Mouse (Mus musculus): ENCODE data around the gene Ehbp1l1. TPM values are rescaled to one million over a fixed set of nuclear protein-coding genes. Genes with fewer than 3 reads are reported as not detected.

Gene Ehbp1l1
- polyA plus RNA-seq, 1 experiment from 2014 or later = 9.7 TPM

DNA sequence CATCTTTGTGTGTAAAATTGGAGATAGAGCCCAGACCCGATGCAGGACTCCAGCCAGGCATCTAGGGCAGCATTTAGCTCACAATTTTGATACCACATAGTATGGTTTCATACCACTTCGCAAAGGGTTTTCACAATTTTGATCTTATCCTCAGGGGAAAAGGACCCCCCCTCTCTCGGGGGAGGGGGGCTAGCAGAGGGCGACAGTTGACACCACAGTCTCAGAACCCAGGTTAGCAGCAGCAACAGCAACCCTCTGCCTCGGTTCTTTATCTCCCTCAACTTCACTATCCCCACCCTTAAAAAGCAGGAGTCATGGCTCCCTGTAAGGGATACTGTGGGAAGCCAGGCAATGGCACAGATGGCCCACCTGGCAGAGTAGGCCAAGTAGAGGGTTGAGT is 12.9 kb downstream of the Ehbp1l1 start:
- DNase-seq (ENCODE audit: low spot score) = no peak
- Histone ChIP-seq H3K36me3 (peaks cover 74% of the 10 kb centered on the region), H3K4me3 (no peak overlapping the region), H3K4me1 (replicated peaks) (peaks cover 43% of the 10 kb centered on the region), H3K9me3 (no peaks in the 10 kb centered on the region), H3K27ac (no peak overlapping the region), H3K27me3 (ENCODE audit: insufficient read depth, poor library complexity, severe bottlenecking) (peaks cover 16% of the 10 kb centered on the region; the same call in 1 of the 2 replicates)
- 75% methylated on average over 5 of the region's 5 CpGs for WGBS

DNA sequence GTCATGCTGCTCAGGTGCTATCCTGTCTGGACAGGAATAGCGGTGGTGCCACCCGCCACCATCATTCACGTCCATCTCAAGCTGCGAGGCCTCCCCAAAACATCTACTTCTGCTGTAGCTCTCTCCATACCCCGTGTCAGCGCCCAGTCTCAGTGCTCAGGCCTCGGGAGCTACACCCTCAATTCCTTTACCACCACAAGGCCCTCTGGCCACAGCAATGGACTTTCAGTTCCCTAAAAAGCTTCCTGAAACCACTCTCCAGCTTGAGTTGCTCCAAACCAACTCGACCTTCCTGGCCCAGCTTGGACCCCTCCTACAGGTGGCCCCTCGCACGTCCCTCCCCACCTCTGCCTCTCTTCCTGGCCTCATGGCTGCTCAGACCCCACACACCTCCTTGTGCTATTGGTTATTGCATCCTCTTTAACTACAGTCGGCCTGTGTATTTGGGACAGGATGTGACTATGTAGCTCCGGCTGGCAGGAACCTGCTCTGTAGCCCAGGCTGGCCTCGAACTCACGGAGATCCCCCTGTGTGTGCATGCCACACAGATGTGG is 14.1 kb downstream of the Ehbp1l1 start:
- H3K4me1 ChIP-seq (replicated peaks) = peaks cover 36% of the 10 kb centered on the region
- peaks cover 74% of the 10 kb centered on the region for H3K36me3 ChIP-seq
- H3K27ac ChIP-seq = no peak overlapping the region
- no peak for DNase-seq (ENCODE audit: low spot score)
- WGBS = 92% methylated on average over 14 of the region's 14 CpGs
- H3K27me3 ChIP-seq (ENCODE audit: insufficient read depth, poor library complexity, severe bottlenecking) = peaks cover 14% of the 10 kb centered on the region; the same call in 1 of the 2 replicates
- no peak overlapping the region for H3K4me3 ChIP-seq
- no peaks in the 10 kb centered on the region for H3K9me3 ChIP-seq

- peaks cover 78% of the 10 kb centered on the region for H3K36me3 ChIP-seq
- peak; percentile 64 for DNase-seq (ENCODE audit: low spot score)
- no peak overlapping the region for H3K4me3 ChIP-seq
- H3K9me3 ChIP-seq = no peaks in the 10 kb centered on the region
- H3K27me3 ChIP-seq (ENCODE audit: insufficient read depth, poor library complexity, severe bottlenecking) = peaks cover 9% of the 10 kb centered on the region; the same call in 1 of the 2 replicates
- peaks cover 29% of the 10 kb centered on the region for H3K4me1 ChIP-seq (replicated peaks)
- 4% methylated on average over 3 of the region's 3 CpGs for WGBS
- no peak overlapping the region for H3K27ac ChIP-seq
Measured at GRCm38 (mm10) chr19:5711218-5711617, 14.9 kb downstream of the Ehbp1l1 start.

- Histone ChIP-seq H3K27me3 (ENCODE audit: insufficient read depth, poor library complexity, severe bottlenecking) (peaks cover 4% of the 10 kb centered on the region; the same call in 1 of the 2 replicates), H3K4me3 (no peak overlapping the region), H3K36me3 (peaks cover 79% of the 10 kb centered on the region), H3K4me1 (replicated peaks) (peaks cover 22% of the 10 kb centered on the region), H3K9me3 (no peaks in the 10 kb centered on the region), H3K27ac (no peak overlapping the region)
- WGBS = 75% methylated on average over 8 of the region's 8 CpGs
- no peak for DNase-seq (ENCODE audit: low spot score)
Measured at GRCm38 (mm10) chr19:5710581-5710980, 15.5 kb downstream of the Ehbp1l1 start.

- no peaks in the 10 kb centered on the region for H3K9me3 ChIP-seq
- H3K27ac ChIP-seq = no peak overlapping the region
- H3K4me1 ChIP-seq (replicated peaks) = peaks cover 19% of the 10 kb centered on the region
- DNase-seq (ENCODE audit: low spot score) = no peak
- 92% methylated on average over 6 of the region's 6 CpGs for WGBS
- H3K27me3 ChIP-seq (ENCODE audit: insufficient read depth, poor library complexity, severe bottlenecking) = no peaks in the 10 kb centered on the region
- peaks cover 74% of the 10 kb centered on the region for H3K36me3 ChIP-seq
- H3K4me3 ChIP-seq = no peak overlapping the region
Measured at GRCm38 (mm10) chr19:5710068-5710467, 16.0 kb downstream of the Ehbp1l1 start.

DNA sequence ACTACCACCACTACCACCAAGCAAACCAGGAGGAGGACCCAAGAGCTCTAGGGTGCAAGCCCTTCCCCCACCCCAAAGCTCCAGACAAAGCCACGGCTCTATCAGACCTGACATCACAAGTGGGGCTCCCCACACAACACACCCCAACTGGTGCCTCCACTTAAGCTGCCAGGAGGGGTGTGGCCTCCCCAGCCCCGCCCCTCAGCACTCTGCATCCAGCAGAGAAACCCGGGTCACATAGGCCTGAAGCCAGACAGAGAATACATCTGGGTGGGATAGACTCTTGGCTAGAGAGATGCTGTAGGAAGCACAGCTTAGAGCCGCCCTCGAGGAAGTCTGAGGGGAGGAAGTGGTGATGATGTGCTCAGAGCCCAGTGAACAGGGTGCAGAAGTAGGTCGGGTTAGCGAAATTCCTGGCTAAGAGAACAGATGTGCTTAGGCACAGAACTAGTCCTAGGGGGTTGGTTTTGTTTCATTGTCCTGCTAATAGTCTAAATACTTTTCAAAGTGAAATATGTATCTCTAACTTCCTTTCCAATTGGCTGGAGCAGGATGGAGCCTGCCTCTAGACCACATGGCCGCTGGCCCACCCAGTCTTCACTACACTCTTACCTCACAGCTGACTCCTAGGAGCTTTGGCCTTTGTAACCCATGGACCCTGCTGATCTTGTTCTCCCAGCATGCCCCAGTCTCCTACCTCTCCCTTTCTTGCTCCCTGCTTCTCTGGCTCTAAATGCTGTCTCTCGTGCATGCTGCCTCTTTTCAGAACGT is 21.1 kb downstream of the Ehbp1l1 start:
- peaks cover 10% of the 10 kb centered on the region for H3K4me1 ChIP-seq (replicated peaks)
- DNase-seq (ENCODE audit: low spot score) = no peak
- WGBS = 48% methylated on average over 10 of the region's 10 CpGs
- no peaks in the 10 kb centered on the region for H3K27me3 ChIP-seq (ENCODE audit: insufficient read depth, poor library complexity, severe bottlenecking)
- H3K9me3 ChIP-seq = no peaks in the 10 kb centered on the region
- peak overlapping the region; percentile 3; the same call in 1 of the 2 replicates for H3K4me3 ChIP-seq
- H3K36me3 ChIP-seq = peaks cover 82% of the 10 kb centered on the region
- H3K27ac ChIP-seq = peak overlapping the region; percentile 35; the same call in 1 of the 2 replicates

- H3K4me1 ChIP-seq (replicated peaks) = peaks cover 10% of the 10 kb centered on the region
- peak within 1 kb of the TSS; percentile 3; the same call in 1 of the 2 replicates for H3K4me3 ChIP-seq
- DNase-seq (ENCODE audit: low spot score) = no peak
- no peaks in the 10 kb centered on the region for H3K9me3 ChIP-seq
- H3K36me3 ChIP-seq = peaks cover 84% of the 10 kb centered on the region
- H3K27me3 ChIP-seq (ENCODE audit: insufficient read depth, poor library complexity, severe bottlenecking) = no peaks in the 10 kb centered on the region
- peak within 1 kb of the TSS; percentile 35; the same call in 1 of the 2 replicates for H3K27ac ChIP-seq
- WGBS = 78% methylated on average over 17 of the region's 17 CpGs
Measured at GRCm38 (mm10) chr19:5704163-5704800, 21.8 kb downstream of the Ehbp1l1 start, which contains the start of gene Kcnk7. Kcnk7 (plus strand) TSS chr19:5704367.

GRCm38 (mm10) chr19:5695849-5696462 is 30.2 kb downstream of the Ehbp1l1 start:
- Histone ChIP-seq H3K9me3 (no peaks in the 10 kb centered on the region), H3K4me3 (peak overlapping the region; percentile 48), H3K36me3 (peaks cover 100% of the 10 kb centered on the region), H3K4me1 (replicated peaks) (peaks cover 46% of the 10 kb centered on the region), H3K27me3 (ENCODE audit: insufficient read depth, poor library complexity, severe bottlenecking) (peaks cover 19% of the 10 kb centered on the region), H3K27ac (0 out of 2 replicates have a peak overlapping the region, but pooled peaks have one; percentile 12)
- 9% methylated on average over 41 of the region's 41 CpGs for WGBS
- DNase-seq (ENCODE audit: low spot score) = peak; percentile 65

GRCm38 (mm10) chr19:5693801-5694200 is 32.3 kb downstream of the Ehbp1l1 start:
- WGBS = 96% methylated on average over 6 of the region's 6 CpGs
- DNase-seq (ENCODE audit: low spot score) = no peak
- H3K27ac ChIP-seq = no peak overlapping the region
- no peak overlapping the region for H3K4me3 ChIP-seq
- peaks cover 86% of the 10 kb centered on the region for H3K36me3 ChIP-seq
- no peaks in the 10 kb centered on the region for H3K9me3 ChIP-seq
- H3K27me3 ChIP-seq (ENCODE audit: insufficient read depth, poor library complexity, severe bottlenecking) = peaks cover 19% of the 10 kb centered on the region
- peaks cover 62% of the 10 kb centered on the region for H3K4me1 ChIP-seq (replicated peaks)

DNA sequence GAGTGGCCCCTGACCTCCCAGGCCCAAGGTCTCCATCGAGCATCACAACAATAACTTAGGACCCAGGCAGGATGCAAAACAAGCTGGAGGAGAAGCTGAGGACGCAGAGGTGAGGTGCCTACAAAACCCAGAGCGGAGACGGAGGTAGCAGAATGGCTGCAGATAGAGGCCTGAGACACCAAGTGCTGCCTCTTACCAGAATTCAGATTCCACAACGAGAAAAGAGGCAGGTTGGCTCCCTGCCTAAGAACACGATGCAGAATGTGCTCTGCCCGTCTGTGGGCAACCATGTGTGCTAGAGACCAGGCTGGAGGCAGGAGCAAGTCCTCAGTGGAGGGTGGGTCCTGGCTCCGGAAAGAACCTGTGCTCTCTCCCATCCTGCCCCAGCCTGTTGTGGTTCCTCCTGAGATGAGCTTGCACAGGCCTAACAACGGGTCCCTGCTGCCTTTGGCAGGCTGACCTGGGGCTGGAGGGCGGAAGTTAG is 33.2 kb downstream of the Ehbp1l1 start:
- H3K9me3 ChIP-seq = no peaks in the 10 kb centered on the region
- peak overlapping the region; percentile 68 for H3K27ac ChIP-seq
- H3K36me3 ChIP-seq = peaks cover 78% of the 10 kb centered on the region
- peaks cover 65% of the 10 kb centered on the region for H3K4me1 ChIP-seq (replicated peaks)
- 80% methylated on average over 10 of the region's 10 CpGs for WGBS
- no peak for DNase-seq (ENCODE audit: low spot score)
- peaks cover 19% of the 10 kb centered on the region for H3K27me3 ChIP-seq (ENCODE audit: insufficient read depth, poor library complexity, severe bottlenecking)
- peak overlapping the region; percentile 90 for H3K4me3 ChIP-seq

DNA sequence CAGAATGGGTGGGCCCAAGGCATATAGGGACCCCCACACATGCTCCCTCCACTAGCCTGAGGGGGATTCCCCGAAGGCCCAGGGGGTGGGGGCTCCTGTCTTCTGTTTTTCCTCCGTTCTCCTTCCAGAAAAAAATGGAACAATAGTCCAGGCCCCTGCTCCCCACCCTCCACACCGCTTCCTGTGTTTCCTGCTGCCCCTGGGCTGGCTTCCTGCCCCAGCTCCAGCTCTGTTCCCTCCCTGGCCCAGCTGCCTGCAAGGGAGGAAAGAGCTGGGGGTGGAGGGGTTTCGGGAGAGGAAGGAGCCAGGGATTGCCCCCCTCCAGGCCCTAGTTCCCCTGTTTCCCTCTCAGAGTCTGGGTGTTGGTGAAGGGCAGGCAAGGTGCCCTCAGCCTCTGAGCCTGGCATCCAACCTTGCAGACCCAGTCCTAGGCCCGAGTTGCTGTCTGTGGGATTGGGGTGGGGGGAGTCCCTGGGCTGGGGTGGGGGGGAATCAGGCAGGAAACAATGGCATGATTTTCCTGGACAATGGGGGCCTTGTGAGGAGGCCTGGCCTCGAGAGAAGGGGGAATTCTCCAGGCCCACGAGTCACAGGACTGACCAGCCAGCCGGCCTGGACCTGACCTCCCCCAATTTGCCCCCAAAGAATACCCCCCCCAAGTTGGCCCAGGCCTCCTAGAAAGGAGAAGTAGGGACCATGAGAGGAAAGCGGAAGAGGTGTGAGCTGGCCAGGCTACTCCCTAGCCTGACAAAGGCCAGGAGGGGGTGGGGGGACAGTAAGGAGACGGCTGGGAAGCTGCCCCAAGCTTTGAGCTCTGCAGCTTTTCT is 33.8 kb downstream of the Ehbp1l1 start:
- no peak for DNase-seq (ENCODE audit: low spot score)
- peaks cover 73% of the 10 kb centered on the region for H3K36me3 ChIP-seq
- H3K4me3 ChIP-seq = peak overlapping the region; percentile 90
- H3K27ac ChIP-seq = peak overlapping the region; percentile 68
- no peaks in the 10 kb centered on the region for H3K9me3 ChIP-seq
- H3K27me3 ChIP-seq (ENCODE audit: insufficient read depth, poor library complexity, severe bottlenecking) = peaks cover 19% of the 10 kb centered on the region
- WGBS = 64% methylated on average over 10 of the region's 10 CpGs
- H3K4me1 ChIP-seq (replicated peaks) = peaks cover 72% of the 10 kb centered on the region

GRCm38 (mm10) chr19:5691601-5692000 is 34.5 kb downstream of the Ehbp1l1 start:
- peak overlapping the region; percentile 68; the same call in 1 of the 2 replicates for H3K27ac ChIP-seq
- peaks cover 19% of the 10 kb centered on the region for H3K27me3 ChIP-seq (ENCODE audit: insufficient read depth, poor library complexity, severe bottlenecking)
- DNase-seq (ENCODE audit: low spot score) = no peak
- WGBS = 87% methylated on average over 5 of the region's 5 CpGs
- peaks cover 76% of the 10 kb centered on the region for H3K4me1 ChIP-seq (replicated peaks)
- peak overlapping the region; percentile 90 for H3K4me3 ChIP-seq
- H3K36me3 ChIP-seq = peaks cover 72% of the 10 kb centered on the region
- H3K9me3 ChIP-seq = no peaks in the 10 kb centered on the region
